Mouse (Mus musculus) MEL (cell line): ENCODE results near the gene Usp19. TPM values are rescaled to one million over a fixed set of nuclear protein-coding genes. Genes with fewer than 3 reads are reported as not detected.

Source experiments
- DNase-seq: peaks from one replicate; pipeline ENCODE4 v3.0.0; 2011; ENCODE audit warnings: low read depth, low spot score
- H3K27ac ChIP-seq: 2 replicates; pipeline ENCODE4 v1.5.1; 2012; ENCODE audit warnings: low read depth, mild to moderate bottlenecking, control low read depth, low read length, moderate library complexity; ENCODE audit not compliant: control insufficient read depth
- H3K27me3 ChIP-seq, 2 experiments: fragments of 150-350 bp in 1 of 2; sonication (generic) in 1 of 2; 2 replicates each; pipeline ENCODE4 v1.6.1; 2012; ENCODE audit warnings: low read length in 2 of 2, mild to moderate bottlenecking in 2 of 2, improper control_type of control experiment in 1 of 2, moderate library complexity in 1 of 2; ENCODE audit not compliant: insufficient read depth in 2 of 2, control insufficient read depth in 1 of 2
- H3K36me3 ChIP-seq, 2 experiments: 2 replicates each; pipeline ENCODE4 v1.6.1; 2012 to 2014; ENCODE audit warnings: low read length in 2 of 2, improper control_type of control experiment in 1 of 2, inconsistent platforms in 1 of 2, mild to moderate bottlenecking in 1 of 2; ENCODE audit not compliant: insufficient read depth in 2 of 2, control insufficient read depth in 1 of 2
- H3K4me1 ChIP-seq, 2 experiments: fragments of 150-350 bp in 1 of 2; sonication (generic) in 1 of 2; 2 replicates each; pipeline ENCODE4 v1.6.1; 2012; ENCODE audit warnings: low read length in 2 of 2, improper control_type of control experiment in 1 of 2, mild to moderate bottlenecking in 1 of 2; ENCODE audit not compliant: insufficient read depth in 2 of 2, control insufficient read depth in 1 of 2
- H3K4me3 ChIP-seq, 2 experiments: fragments of 150-350 bp in 1 of 2; sonication (generic) in 1 of 2; 2 replicates each; pipeline ENCODE4 v1.5.1; 2012; ENCODE audit warnings: low read depth in 2 of 2, low read length in 2 of 2, mild to moderate bottlenecking in 2 of 2, moderate library complexity in 2 of 2, control low read depth in 1 of 2, improper control_type of control experiment in 1 of 2; ENCODE audit not compliant: control insufficient read depth in 1 of 2, insufficient read depth in 1 of 2
- H3K79me2 ChIP-seq: 2 replicates; pipeline ENCODE4 v1.6.1; 2012; ENCODE audit warnings: mild to moderate bottlenecking, low read length, moderate library complexity; ENCODE audit not compliant: control insufficient read depth, poor library complexity, insufficient read depth
- H3K9ac ChIP-seq: 2 replicates; pipeline ENCODE4 v1.6.1; 2012; ENCODE audit warnings: low read depth, mild to moderate bottlenecking, control low read depth, low read length, moderate library complexity; ENCODE audit not compliant: control insufficient read depth, poor library complexity, severe bottlenecking
- H3K9me3 ChIP-seq: fragments of 150-350 bp; sonication (generic); replicated peaks from 2 replicates; pipeline ENCODE4 v1.6.1; 2012; ENCODE audit warnings: mild to moderate bottlenecking, low read length, improper control_type of control experiment, moderate library complexity; ENCODE audit not compliant: insufficient read depth
- BHLHE40 ChIP-seq: IDR thresholded peaks from 2 replicates; pipeline ENCODE4 v1.6.1; 2012; ENCODE audit warnings: low read depth, mild to moderate bottlenecking, inconsistent platforms, low read length, improper control_type of control experiment, borderline replicate concordance
- CHD1 ChIP-seq: IDR thresholded peaks from 2 replicates; pipeline ENCODE4 v1.6.1; 2012; ENCODE audit warnings: low read depth, mild to moderate bottlenecking, inconsistent platforms, low read length, improper control_type of control experiment
- E2F4 ChIP-seq: IDR thresholded peaks from 2 replicates; pipeline ENCODE4 v1.6.1; 2011; ENCODE audit warnings: low read depth, low read length, improper control_type of control experiment, borderline replicate concordance
- EP300 ChIP-seq, 2 experiments: IDR thresholded peaks; 2 replicates each; pipeline ENCODE4 v1.6.1; 2011; ENCODE audit warnings: improper control_type of control experiment in 2 of 2, low read length in 2 of 2, low read depth in 1 of 2, mild to moderate bottlenecking in 1 of 2
- HCFC1 ChIP-seq: IDR thresholded peaks from 2 replicates; pipeline ENCODE4 v1.6.1; 2012; ENCODE audit warnings: low read depth, mild to moderate bottlenecking, inconsistent platforms, low read length, improper control_type of control experiment, moderate library complexity
- JUND ChIP-seq: IDR thresholded peaks from 2 replicates; pipeline ENCODE4 v1.6.1; 2011; ENCODE audit warnings: low read depth, mild to moderate bottlenecking, improper control_type of control experiment, low read length
- KAT2A ChIP-seq: conservative IDR thresholded peaks from 2 replicates; pipeline ENCODE4 v1.6.1; 2012; ENCODE audit warnings: low read depth, low read length, improper control_type of control experiment, inconsistent platforms
- MAX ChIP-seq: IDR thresholded peaks from 2 replicates; pipeline ENCODE4 v1.6.1; 2011; ENCODE audit warnings: low read length, improper control_type of control experiment
- MYB ChIP-seq: IDR thresholded peaks from 2 replicates; pipeline ENCODE4 v1.6.1; 2011; ENCODE audit warnings: mild to moderate bottlenecking, low read depth, low read length, improper control_type of control experiment
- POLR2A ChIP-seq, 2 experiments: IDR thresholded peaks; 2 replicates each; pipeline ENCODE4 v1.6.1; 2011 to 2012; ENCODE audit warnings: low read length in 2 of 2, mild to moderate bottlenecking in 2 of 2, control low read depth in 1 of 2, improper control_type of control experiment in 1 of 2, low read depth in 1 of 2, moderate library complexity in 1 of 2; ENCODE audit not compliant: control insufficient read depth in 1 of 2, insufficient read depth in 1 of 2, poor library complexity in 1 of 2
- RAD21 ChIP-seq: IDR thresholded peaks from 2 replicates; pipeline ENCODE4 v1.6.1; 2011; ENCODE audit warnings: mild to moderate bottlenecking, low read depth, low read length, improper control_type of control experiment
- RCOR1 ChIP-seq: IDR thresholded peaks from 2 replicates; pipeline ENCODE4 v1.6.1; 2012; ENCODE audit warnings: low read depth, mild to moderate bottlenecking, inconsistent platforms, low read length, improper control_type of control experiment
- TCF12 ChIP-seq: IDR thresholded peaks from 2 replicates; pipeline ENCODE4 v1.6.1; 2014; ENCODE audit warnings: low read depth, mild to moderate bottlenecking, inconsistent platforms, low read length, improper control_type of control experiment, moderate library complexity
- UBTF ChIP-seq: IDR thresholded peaks from 2 replicates; pipeline ENCODE4 v1.6.1; 2012; ENCODE audit warnings: low read depth, mild to moderate bottlenecking, inconsistent platforms, low read length, improper control_type of control experiment, moderate library complexity, borderline replicate concordance; ENCODE audit not compliant: insufficient read depth
- ZC3H11A ChIP-seq: IDR thresholded peaks from 2 replicates; pipeline ENCODE4 v1.6.1; 2012; ENCODE audit warnings: low read depth, mild to moderate bottlenecking, inconsistent platforms, low read length, improper control_type of control experiment
- ZKSCAN1 ChIP-seq: IDR thresholded peaks from 2 replicates; pipeline ENCODE4 v1.6.1; 2012; ENCODE audit warnings: low read depth, mild to moderate bottlenecking, inconsistent platforms, low read length, improper control_type of control experiment, moderate library complexity
- ZNF384 ChIP-seq: IDR thresholded peaks from 2 replicates; pipeline ENCODE4 v1.6.1; 2012; ENCODE audit warnings: low read depth, mild to moderate bottlenecking, inconsistent platforms, low read length, improper control_type of control experiment
- polyA plus RNA-seq, 2 experiments: library from polyadenylated mRNA; stranded (reverse) in 1 of 2; unstranded in 1 of 2; fragments of >175 nt in 1 of 2; fragments of >200 nt in 1 of 2; gene quantifications; 2 replicates each; pipeline versions ENCODE4 v1.2.1 to v1.2.4; 2012; ENCODE audit warnings: low replicate concordance in 2 of 2, low read depth in 1 of 2; ENCODE audit not compliant: insufficient read length in 2 of 2, insufficient read depth in 1 of 2, missing spikeins in 1 of 2
- total RNA-seq: library from RNA; depleted of rRNA; stranded (reverse); fragments of 300-350 nt; gene quantifications from 2 replicates; pipeline ENCODE4 v1.2.3, GENCODE M21; 2012

The Usp19 gene
- total and polyA plus RNA-seq, 3 experiments: 76.1 to 162 TPM; not detected in 1

DNA sequence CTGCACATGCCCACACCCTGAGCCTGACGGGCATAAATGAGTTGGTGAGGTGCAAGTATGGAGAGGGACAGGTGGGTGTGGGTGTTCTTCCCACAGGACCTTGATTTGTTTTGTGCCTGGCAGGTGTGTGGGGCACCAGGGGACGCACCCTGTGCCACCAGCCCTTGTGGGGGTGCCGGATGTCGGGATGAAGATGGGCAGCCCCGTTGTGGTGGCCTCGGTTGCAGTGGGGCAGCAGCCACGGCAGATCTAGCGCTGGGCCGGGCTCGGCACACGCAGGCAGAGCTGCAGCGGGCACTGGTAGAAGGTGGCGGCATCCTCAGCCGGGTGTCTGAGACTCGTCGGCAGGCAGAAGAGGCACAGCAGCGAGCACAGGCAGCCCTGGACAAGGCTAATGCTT, 2.0 kb upstream of the Usp19 start:
- Histone ChIP-seq H3K27me3 (no peaks in the 10 kb centered on the region), H3K9me3 (no peaks in the 10 kb centered on the region), H3K36me3 (peaks cover 5 to 8% of the 10 kb centered on the region in 2 experiments; a peak in 3 of 4 replicates), H3K9ac (no peak overlapping the region), H3K79me2 (peaks cover 23% of the 10 kb centered on the region), H3K4me1 (peaks cover 4 to 9% of the 10 kb centered on the region in 2 experiments), H3K4me3 (no peak overlapping the region), H3K27ac (no peak overlapping the region)
- no peak for TF ChIP-seq HCFC1
- TF ChIP-seq E2F4: no peak
- TF ChIP-seq CHD1: no peak
- no peak for TF ChIP-seq ZKSCAN1
- no peak for TF ChIP-seq TCF12
- TF ChIP-seq POLR2A (IDR thresholded peaks at IDR 0.05; ENCODE audit: control insufficient read depth in 1 of 2, insufficient read depth in 1 of 2, low read depth in 1 of 2, low read length in 2 of 2, poor library complexity in 1 of 2): no peak
- no peak for TF ChIP-seq JUND
- TF ChIP-seq BHLHE40: no peak
- TF ChIP-seq MYB: no peak
- no peak for TF ChIP-seq MAX
- TF ChIP-seq EP300 (IDR thresholded peaks at IDR 0.05; ENCODE audit: low read depth in 1 of 2, low read length in 2 of 2): no peak
- TF ChIP-seq UBTF: no peak
- TF ChIP-seq ZC3H11A: no peak
- TF ChIP-seq ZNF384: no peak
- no peak for TF ChIP-seq RCOR1
- no peak for DNase-seq

DNA sequence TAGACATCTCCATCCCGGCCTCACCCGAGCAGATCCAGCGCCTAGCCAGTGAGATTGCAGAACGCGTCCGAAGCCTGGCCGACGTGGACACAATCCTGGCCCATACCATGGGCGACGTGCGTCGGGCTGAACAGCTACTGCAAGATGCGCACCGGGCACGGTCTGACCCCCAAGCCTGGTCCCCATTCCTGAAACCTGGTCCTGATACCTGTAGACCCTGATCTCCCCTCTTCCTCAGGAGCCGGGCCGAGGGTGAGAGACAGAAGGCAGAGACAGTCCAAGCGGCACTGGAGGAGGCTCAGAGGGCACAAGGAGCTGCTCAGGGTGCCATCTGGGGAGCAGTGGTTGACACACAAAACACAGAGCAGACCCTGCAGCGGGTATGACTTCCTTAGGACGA, 1.2 kb upstream of the Usp19 start:
- Histone ChIP-seq H3K27me3 (no peaks in the 10 kb centered on the region), H3K9me3 (no peaks in the 10 kb centered on the region), H3K4me3 (no peak overlapping the region), H3K79me2 (peaks cover 23% of the 10 kb centered on the region), H3K9ac (no peak overlapping the region), H3K4me1 (peaks cover 4 to 9% of the 10 kb centered on the region in 2 experiments), H3K27ac (no peak overlapping the region), H3K36me3 (peaks cover 5 to 14% of the 10 kb centered on the region in 2 experiments; a peak in 3 of 4 replicates)
- no peak for DNase-seq
- no peak for TF ChIP-seq RAD21
- TF ChIP-seq KAT2A: no peak
- no peak for TF ChIP-seq ZC3H11A
